Mouse (Mus musculus) small intestine, adult 2 months (tissue): ENCODE measurements around the gene Rpl36al. TPM values are rescaled to one million over a fixed set of nuclear protein-coding genes. Genes with fewer than 3 reads are reported as not detected.

Experiments
- H3K27ac ChIP-seq: fragments of 200-500 bp; 2 replicates; pipeline ENCODE4 v1.5.1; 2012; ENCODE audit warnings: low read depth, low read length, control low read depth, inconsistent platforms; ENCODE audit not compliant: insufficient read depth
- H3K27me3 ChIP-seq: fragments of 200-500 bp; 2 replicates; pipeline ENCODE4 v1.6.1; 2012; ENCODE audit warnings: mild to moderate bottlenecking, moderate library complexity, low read length, inconsistent platforms; ENCODE audit not compliant: control insufficient read depth, insufficient read depth
- H3K36me3 ChIP-seq: fragments of 200-500 bp; 2 replicates; pipeline ENCODE4 v1.6.1; 2012; ENCODE audit warnings: mild to moderate bottlenecking, low read length, control low read depth, inconsistent platforms; ENCODE audit not compliant: control insufficient read depth, insufficient read depth
- H3K4me1 ChIP-seq: fragments of 200-500 bp; 2 replicates; pipeline ENCODE4 v1.6.1; 2012; ENCODE audit warnings: low read length, inconsistent platforms, mixed read lengths; ENCODE audit not compliant: control insufficient read depth, insufficient read depth, insufficient read length
- H3K4me3 ChIP-seq: fragments of 200-500 bp; 2 replicates; pipeline ENCODE4 v1.5.1; 2012; ENCODE audit warnings: low read depth, mild to moderate bottlenecking, control low read depth, inconsistent platforms, low read length, moderate library complexity
- CTCF ChIP-seq: fragments of 200-500 bp; IDR thresholded peaks from 2 replicates; pipeline ENCODE4 v1.5.1; 2012; ENCODE audit warnings: low read depth, mild to moderate bottlenecking, control low read depth, inconsistent platforms, low read length, moderate library complexity, mixed read lengths; ENCODE audit not compliant: insufficient replicate concordance, insufficient read length; ENCODE audit errors: extremely low read depth
- POLR2A ChIP-seq: fragments of 200-500 bp; IDR thresholded peaks from 2 replicates; pipeline ENCODE4 v1.6.1; 2012; ENCODE audit warnings: low read depth, mild to moderate bottlenecking, control low read depth, inconsistent platforms, low read length, moderate library complexity
- WGBS: fragments of 180-500 bp; shearing (Covaris S2); methylation state at CpG from one replicate; pipeline ENCODE4 v1.1.7; 2018; 5-methylcytosine and 5-hydroxymethylcytosine counted together
- polyA plus RNA-seq: library from polyadenylated mRNA; depleted of rRNA; stranded (reverse); fragments of >200 nt; gene quantifications from 2 replicates; pipeline ENCODE4 v1.2.3, GENCODE M21; 2012; rRNA removed

The Rpl36al gene
- 59.3 and 66.4 TPM in 2 replicates for polyA plus RNA-seq

DNA sequence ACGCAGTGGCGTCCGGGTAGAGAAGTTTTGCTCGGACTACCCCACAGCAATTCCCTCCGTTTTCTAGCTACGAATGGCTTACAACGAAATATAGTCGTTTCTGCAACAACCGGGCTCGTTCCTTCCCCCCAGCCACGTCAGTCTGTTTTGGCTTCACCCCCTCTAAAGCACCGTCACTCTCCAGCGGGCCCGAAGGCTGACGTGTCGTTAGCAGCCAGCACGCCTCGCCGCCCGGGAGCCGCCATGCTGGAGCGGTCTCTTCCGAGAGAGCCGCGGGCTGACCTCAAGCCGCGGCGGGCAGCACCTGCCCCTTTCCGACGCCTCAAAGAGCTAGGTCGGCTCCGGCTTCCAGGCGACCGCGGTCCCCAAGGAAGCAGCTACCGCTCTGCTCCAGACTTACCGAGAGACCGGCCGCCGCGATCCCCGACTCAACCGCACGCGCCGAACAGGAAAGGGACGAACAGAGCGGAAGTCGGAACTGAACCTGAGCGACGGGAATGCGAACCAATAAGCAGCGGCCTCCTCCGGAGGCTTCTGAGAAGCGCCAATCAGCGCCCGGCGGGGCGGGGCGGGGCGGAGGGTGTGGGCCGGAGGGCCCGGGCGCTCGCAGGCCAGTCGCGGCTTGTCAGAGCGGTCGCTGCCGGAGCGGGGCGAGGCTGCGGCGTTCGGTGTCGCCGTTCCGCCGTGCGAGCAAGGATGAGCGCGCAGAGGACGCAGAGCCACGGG, at the start of gene Rpl36al, which contains the start of gene Mgat2:
Gene Rpl36al (minus strand): TSS at position 501 of the 726 bp plus-strand sequence.
Gene Mgat2 (plus strand): TSS at position 575 of the 726 bp plus-strand sequence.
- peaks cover 8% of the 10 kb centered on the region for H3K36me3 ChIP-seq
- no peaks in the 10 kb centered on the region for H3K27me3 ChIP-seq
- peaks cover 10% of the 10 kb centered on the region; the same call in 1 of the 2 replicates for H3K4me1 ChIP-seq
- peak within 1 kb of the TSS; percentile 73 for H3K27ac ChIP-seq
- TF ChIP-seq CTCF (no peak), POLR2A (peak; percentile 99)
- peak within 1 kb of the TSS; percentile 84 for H3K4me3 ChIP-seq
- WGBS, result under 1% methylated on average over 84 of the region's 84 CpGs

DNA sequence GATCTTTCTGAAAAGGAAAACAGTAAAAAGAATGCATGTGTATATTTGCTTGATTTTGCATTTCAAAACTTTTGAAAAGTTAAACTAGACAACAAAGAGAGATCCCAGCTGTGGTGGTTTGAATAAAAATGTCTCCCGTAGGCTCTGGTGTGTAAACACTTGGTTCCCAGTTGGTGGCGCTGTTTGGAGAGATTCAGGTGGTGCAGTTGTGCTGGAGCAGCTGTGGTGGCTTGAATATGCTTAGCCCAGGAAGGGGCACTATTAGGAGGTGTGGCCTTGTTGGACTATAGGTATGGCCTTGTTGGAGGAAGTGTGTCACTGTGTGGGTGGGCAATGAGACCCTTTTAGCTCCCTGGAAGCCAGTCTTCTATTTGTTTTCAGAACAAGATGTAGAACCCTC, 45.4 kb upstream of the Rpl36al start:
- Histone ChIP-seq H3K4me3 (no peak overlapping the region), H3K27me3 (no peaks in the 10 kb centered on the region), H3K27ac (no peak overlapping the region), H3K36me3 (no peaks in the 10 kb centered on the region), H3K4me1 (no peaks in the 10 kb centered on the region)
- TF ChIP-seq POLR2A (no peak), CTCF (peak; percentile 11; the same call in 1 of the 2 replicates)
- 70% methylated on average over 2 of the region's 2 CpGs for WGBS

DNA sequence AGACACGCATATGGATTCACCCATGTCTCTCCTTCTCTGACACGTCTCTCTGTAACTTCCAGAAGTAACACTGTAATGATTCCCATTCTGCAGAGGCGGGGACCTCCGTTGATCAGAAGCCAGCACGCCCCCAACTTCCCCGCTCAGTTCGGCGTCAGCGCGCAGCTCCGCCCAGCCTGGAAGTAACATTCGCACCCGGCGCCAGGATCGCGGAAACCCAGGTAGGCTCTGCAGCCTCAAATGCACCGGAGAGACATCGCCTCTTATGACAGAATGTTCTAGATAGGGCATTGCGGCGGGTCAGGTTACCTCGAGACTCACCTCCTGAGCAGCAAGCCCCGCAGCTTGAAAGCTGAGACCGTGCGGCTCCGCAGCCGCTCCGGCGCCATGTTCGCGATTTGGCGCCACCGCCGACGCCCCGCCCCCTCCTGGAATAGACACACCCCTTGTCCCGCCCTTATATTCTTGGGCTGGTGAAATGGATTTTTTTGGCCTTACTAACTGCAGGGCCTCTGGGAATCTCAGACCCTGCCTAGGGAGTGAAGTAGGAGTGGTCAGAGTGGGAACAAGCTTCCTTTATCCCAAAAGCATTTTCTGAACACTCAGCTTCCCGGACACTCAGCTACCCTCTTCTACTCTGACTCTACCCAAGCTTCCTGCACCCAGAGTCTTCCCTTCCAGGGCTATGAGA, 44.0 kb upstream of the Rpl36al start, which contains the start of gene Pole2:
Gene Pole2 (minus strand): TSS at position 420 of the 691 bp plus-strand sequence.
- TF ChIP-seq POLR2A, result no peak
- TF ChIP-seq CTCF, result no peak
- Histone ChIP-seq H3K4me1 (no peaks in the 10 kb centered on the region), H3K27me3 (no peaks in the 10 kb centered on the region), H3K27ac (no peak within 1 kb of the TSS), H3K4me3 (peak within 1 kb of the TSS; percentile 93), H3K36me3 (no peaks in the 10 kb centered on the region)
- WGBS, result under 1% methylated on average over 37 of the region's 37 CpGs

DNA sequence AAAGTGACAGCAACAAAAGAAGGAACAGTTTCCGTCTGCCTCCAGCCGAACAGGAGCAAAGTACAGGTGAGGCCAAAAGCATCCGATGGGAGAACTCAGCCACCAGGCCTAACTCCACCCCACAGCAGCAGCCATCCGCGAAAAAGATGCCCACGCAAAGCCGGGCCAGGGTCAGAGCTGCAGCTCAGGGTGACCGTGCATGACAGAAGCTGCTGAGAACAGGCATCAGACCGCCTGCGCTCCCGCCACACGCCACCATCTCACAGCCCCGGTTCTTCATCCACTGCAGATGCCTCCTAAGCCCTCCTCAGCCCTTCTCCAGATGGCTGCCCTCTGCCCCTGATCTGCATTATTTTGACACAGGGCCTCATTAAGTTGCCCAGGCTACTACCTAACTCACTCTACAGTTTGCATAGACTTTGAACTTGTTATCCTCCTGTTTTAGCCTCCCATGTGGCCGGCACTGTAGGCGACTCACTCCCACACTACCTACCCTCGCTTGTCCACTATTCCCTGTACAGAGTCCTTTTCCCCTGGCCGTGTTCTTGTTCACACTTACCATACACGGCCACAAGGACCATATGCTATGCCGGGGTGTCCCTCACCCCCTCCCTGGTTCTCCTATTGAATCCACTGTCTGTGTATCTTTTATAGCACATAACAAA, 36.9 kb upstream of the Rpl36al start:
- Histone ChIP-seq H3K27ac (no peak overlapping the region), H3K4me1 (no peaks in the 10 kb centered on the region), H3K4me3 (no peak overlapping the region), H3K36me3 (no peaks in the 10 kb centered on the region), H3K27me3 (no peaks in the 10 kb centered on the region)
- no peak for TF ChIP-seq CTCF
- no peak for TF ChIP-seq POLR2A
- 86% methylated on average over 19 of the region's 19 CpGs for WGBS

DNA sequence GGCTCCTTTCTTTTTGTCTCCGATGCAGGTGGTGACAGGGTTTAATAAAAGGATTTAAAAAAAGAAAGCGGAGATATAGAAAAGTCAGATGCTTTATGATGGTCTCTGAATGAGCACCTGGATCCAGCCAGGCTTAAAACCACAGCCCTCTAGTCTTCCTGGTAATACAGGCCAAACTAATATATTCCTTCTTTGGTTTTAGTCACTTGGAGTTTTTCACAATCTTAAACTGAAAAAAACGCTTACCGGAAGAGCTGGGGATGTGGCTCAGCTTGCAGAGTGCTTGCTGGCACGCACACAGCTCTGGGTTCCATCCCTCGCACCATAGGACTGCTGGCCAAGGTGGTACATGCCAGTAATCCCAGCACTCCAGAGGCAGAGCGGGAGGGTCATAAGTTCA, 32.7 kb upstream of the Rpl36al start:
- Histone ChIP-seq H3K27me3 (no peaks in the 10 kb centered on the region), H3K36me3 (no peaks in the 10 kb centered on the region), H3K4me1 (no peaks in the 10 kb centered on the region), H3K27ac (no peak overlapping the region), H3K4me3 (no peak overlapping the region)
- 93% methylated on average over 7 of the region's 7 CpGs for WGBS
- TF ChIP-seq CTCF (no peak), POLR2A (no peak)

DNA sequence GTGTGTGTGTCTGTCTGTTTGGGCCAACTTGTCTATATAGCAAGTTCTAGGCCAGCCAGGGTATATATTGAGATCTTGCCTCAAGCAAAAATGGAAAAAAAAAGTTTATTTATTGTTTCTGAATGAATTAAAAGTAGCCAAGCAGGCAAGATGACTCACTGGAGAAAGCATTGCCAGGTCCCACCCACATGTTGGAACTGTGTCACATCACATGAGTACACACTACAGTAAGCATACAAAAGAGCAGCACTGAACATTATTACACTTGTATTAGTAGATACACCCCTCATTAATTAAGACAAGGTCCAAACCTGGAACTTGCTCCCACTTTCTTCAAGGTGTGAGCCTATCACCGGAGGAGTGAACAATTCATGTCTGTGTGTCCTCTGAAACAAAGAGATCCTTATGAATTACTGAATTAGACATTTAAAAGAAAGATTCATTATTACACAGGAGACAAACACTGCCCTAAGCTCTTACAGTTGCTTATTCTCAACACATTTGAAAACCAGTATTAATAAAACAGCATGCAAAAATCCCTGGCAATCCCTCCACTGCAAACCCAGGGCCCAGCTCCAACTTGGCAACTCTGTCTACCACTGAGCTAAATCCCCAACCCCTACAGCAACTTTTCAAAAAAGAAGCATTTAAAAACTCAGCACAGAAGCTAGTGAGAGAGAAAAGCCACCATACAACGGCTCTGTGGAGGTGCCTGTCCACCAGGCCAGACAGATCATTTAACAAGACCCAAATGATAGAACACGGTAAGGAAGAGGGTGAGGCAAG, 31.3 kb upstream of the Rpl36al start:
- 73% methylated on average over 3 of the region's 3 CpGs for WGBS
- Histone ChIP-seq H3K27me3 (no peaks in the 10 kb centered on the region), H3K4me1 (no peaks in the 10 kb centered on the region), H3K4me3 (no peak overlapping the region), H3K27ac (no peak overlapping the region), H3K36me3 (no peaks in the 10 kb centered on the region; the same call in 1 of the 2 replicates)
- no peak for TF ChIP-seq CTCF
- TF ChIP-seq POLR2A, result no peak
